Mouse (Mus musculus) telencephalon, adult 2 months (tissue): Measurements from ENCODE around the gene H60c.
"Not testable (repeated sequence)": the region's sequence is repeated elsewhere in the genome, so short reads cannot be mapped to it uniquely, and the experiment has no call there.

ENCODE experiments used
- DNase-seq: peaks from one replicate; pipeline ENCODE4 v3.0.0-alpha.2; 2011; ENCODE audit warnings: low read depth, low spot score

Gene H60c

GRCm38 (mm10) chr10:3267671-3268070 is at the start of gene H60c:
Gene H60c, minus strand, starts transcription at chr10:3267771.
- no peak for DNase-seq

- no peak for DNase-seq
These were observed 41.2 kb upstream of the H60c start for GRCm38 (mm10) chr10:3308821-3309206.

DNA sequence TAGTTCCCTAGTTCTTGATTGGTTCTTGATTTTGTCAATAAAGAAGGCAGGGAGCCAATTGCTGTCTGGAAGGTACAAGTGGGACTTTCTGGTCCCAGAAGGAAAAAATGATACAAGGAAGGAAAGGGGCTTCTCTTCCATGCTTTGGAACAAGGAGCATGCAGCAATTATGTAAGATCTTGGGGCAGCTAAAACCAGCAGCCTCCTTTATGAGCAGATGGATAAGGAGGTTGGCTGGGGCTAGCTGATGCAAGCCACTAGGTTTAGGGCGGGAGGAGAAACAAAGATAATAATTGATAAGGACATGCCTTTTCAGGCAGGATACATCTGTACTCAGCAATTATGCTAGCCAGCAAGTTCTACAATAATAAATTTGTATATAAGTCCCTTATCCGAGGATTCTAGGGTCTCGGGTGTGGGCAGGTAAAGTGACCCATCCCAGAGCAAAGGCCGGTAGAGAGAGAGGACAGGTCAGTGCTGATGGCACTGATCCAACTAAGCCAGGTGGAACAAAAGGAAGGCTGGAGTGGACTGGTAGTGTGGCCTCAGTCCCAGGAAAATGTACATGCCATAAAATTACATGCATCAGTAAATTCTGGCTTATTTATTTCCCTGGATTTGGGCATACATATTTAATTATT is 40.7 kb upstream of the H60c start:
- peak; percentile 1 for DNase-seq

- DNase-seq: peak; percentile 65
These were observed 40.2 kb upstream of the H60c start for GRCm38 (mm10) chr10:3307752-3308151.

DNA sequence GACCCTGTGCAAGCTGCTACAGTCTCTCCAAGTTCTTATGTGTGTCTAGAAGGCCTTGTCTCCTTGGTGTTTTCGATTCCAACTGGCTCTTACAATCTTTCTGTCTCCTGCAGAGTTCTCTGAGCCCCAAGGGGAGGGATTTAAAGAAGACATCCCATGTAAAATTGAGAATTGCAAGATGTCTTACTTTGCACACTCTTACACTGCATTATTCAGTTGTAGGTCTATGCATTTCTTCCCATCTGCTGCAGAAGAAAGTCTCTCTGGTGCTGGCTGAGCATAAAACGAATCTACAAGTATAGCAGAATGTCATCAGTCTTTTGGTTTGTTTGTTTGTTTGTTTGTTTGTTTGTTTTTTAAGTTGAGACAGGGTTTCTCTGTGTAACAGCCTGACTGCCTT is 26.4 kb upstream of the H60c start:
- no peak for DNase-seq

GRCm38 (mm10) chr10:3281047-3281446 is 13.5 kb upstream of the H60c start:
- DNase-seq: no peak

DNA sequence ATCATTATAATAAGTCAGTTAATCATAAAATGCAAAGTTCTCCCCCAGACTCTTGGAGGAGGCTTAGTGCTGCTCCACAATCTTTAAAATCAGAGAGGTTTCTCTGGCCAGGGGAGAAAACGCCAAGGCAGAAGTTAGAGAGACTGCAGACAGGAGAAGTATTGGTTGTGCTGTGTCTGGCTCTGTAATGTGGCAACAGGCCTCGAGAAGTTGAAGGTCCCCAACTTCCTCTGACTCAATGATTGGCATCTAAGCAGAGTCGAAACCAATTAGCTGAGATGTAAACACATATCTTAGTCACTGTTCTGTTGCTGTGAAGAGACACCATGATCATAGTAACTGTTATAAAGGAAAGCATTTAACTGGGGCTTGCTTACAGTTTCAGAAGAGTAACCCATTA is 6.5 kb upstream of the H60c start:
- no peak for DNase-seq

DNA sequence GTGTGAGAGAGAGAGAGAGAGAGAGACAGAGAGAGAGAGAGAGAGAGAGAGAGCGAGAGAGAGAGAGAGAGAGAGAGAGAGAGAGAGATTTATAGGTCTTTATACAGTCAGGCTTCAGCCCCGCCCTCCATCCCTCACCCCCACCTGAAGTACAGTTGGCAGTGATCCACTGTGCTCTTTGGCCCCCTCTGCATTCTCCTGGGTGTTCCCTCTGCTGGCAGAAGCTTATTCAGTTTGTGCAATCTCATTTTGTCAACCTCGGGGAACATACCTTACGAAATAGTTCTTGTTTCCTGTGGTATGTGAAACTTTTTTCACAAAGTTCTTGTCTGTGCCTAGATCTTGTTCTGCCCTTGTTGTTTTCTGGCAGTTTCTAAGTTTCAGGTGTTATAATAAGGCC is 3.5 kb upstream of the H60c start:
- DNase-seq: no peak

DNA sequence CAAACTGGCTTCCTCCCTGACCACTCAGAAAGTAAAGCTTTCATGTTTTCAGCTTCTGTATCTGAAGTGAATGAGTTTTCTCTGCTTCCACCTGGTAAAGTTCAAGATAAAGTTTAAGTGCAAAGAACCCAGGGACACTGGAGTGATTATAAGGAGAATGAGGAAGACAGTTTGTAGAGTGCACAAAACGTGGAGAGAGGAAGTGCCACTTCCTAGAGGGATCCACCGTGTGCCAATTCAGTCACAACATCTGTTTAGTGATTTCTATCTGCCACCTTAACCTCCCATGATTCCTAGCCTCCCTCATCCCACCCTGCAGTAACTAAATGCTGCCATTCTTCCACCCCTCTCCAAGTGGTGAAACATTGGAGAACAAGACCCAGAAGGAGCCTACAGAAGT is 842 bp downstream of the H60c start:
- DNase-seq: no peak

DNA sequence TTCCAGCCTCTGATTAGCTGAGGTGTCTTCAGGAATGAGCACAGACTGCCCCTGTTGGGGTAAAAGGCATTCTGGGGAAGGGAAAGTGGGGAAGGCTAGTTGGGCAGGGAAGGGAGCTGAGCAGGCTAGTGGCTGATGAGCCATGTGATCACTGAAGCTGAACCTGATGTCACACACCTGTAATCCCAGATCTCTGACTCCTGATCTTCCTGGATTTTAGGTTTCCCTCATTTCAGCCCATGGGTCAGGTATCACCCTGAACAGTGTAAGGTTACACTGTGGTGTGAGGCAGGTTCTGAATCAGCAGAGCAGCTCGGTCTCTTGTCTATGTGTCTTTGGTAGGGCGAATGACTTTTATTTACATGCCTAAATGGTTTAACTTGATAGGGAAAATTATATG is 4.8 kb downstream of the H60c start:
- no peak for DNase-seq

- DNase-seq: no peak
These were observed 10.2 kb downstream of the H60c start for GRCm38 (mm10) chr10:3257391-3257790.

- DNase-seq: not testable (repeated sequence)
These were observed 29.1 kb downstream of the H60c start for GRCm38 (mm10) chr10:3238436-3238835.

- no peak for DNase-seq
These were observed 30.8 kb downstream of the H60c start for GRCm38 (mm10) chr10:3236638-3237270.

DNA sequence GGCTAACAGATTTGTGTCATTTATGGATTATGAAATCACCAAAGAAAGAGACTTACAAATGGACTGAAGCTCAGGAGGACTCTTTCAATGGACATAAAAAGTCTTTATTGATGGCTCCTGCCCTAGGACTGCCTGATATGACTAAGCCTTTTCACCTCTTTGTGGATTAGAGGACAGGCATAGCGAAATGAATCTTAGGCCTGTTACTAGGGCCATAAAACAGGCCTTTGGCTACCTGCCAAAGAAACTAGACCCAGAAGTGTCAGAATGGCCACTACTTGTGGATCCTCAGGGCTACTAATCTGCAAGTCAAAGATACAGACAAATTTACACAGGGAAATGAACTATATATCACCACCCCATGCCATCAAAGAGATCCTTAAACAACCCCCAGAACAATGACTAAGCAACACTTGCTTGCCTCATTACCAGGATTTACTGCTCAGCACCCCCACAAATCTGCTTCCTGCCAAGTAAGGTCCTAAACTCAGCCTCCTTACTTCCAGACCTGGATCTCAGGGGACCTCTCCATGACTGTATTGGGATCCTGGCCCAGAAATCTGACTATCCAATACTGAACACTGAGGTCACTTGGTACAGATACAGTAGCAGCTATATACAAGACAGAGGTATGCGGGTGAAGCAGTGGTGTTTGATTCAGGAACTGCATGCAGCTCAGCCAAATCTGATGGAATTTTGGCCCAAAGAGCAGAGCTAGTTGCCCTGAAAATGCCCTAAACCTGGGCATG is 39.0 kb downstream of the H60c start:
- DNase-seq: no peak
